Mouse (Mus musculus) heart, embryonic 11.5 days (tissue): Measurements from ENCODE around the gene Carns1. TPM values are rescaled to one million over a fixed set of nuclear protein-coding genes. Genes with fewer than 3 reads are reported as not detected.
"Not testable (repeated sequence)": the region's sequence is repeated elsewhere in the genome, so short reads cannot be mapped to it uniquely, and the experiment has no call there.

Source experiments
- ATAC-seq: fragments of 200-750 bp; cut with Nextera tagmentation; replicated peaks from 2 replicates; pipeline ENCODE4 v1.8.0; 2017; ENCODE audit warnings: moderate library complexity; ENCODE audit not compliant: insufficient number of reproducible peaks, low FRiP score, low TSS enrichment
- H3K27ac ChIP-seq: fragments of 300-500 bp; sonication (generic); 2 replicates; pipeline ENCODE4 v1.5.1; 2014; ENCODE audit warnings: mild to moderate bottlenecking, low read depth, low read length
- H3K27me3 ChIP-seq: fragments of 300-500 bp; sonication (generic); 2 replicates; pipeline ENCODE4 v1.6.1; 2014; ENCODE audit warnings: mild to moderate bottlenecking, low read length, mixed read lengths; ENCODE audit not compliant: control insufficient read depth, insufficient read depth
- H3K36me3 ChIP-seq: fragments of 300-500 bp; sonication (generic); 2 replicates; pipeline ENCODE4 v1.6.1; 2014; ENCODE audit warnings: mild to moderate bottlenecking, low read length, moderate library complexity, mixed read lengths; ENCODE audit not compliant: control insufficient read depth, insufficient read depth
- H3K4me1 ChIP-seq: fragments of 300-500 bp; sonication (generic); 2 replicates; pipeline ENCODE4 v1.6.1; 2014; ENCODE audit warnings: low read length; ENCODE audit not compliant: control insufficient read depth, insufficient read depth
- H3K4me2 ChIP-seq: fragments of 300-500 bp; sonication (generic); 2 replicates; pipeline ENCODE4 v1.6.1; 2014; ENCODE audit warnings: mild to moderate bottlenecking, moderate library complexity
- H3K4me3 ChIP-seq: fragments of 300-500 bp; sonication (generic); 2 replicates; pipeline ENCODE4 v1.5.1; 2014; ENCODE audit warnings: low read depth, low read length
- H3K9ac ChIP-seq: fragments of 300-500 bp; sonication (generic); 2 replicates; pipeline ENCODE4 v1.6.1; 2014; ENCODE audit warnings: mild to moderate bottlenecking, low read depth, low read length, moderate library complexity
- H3K9me3 ChIP-seq: fragments of 300-500 bp; sonication (generic); replicated peaks from 2 replicates; pipeline ENCODE4 v1.6.1; 2016; ENCODE audit warnings: low read length; ENCODE audit not compliant: control insufficient read depth
- WGBS: fragments of 180-500 bp; shearing (Covaris S2); extraction: QIAGEN DNeasy Blood & Tissue Kit; methylation state at CpG from one replicate; pipeline ENCODE4 v1.1.7; 2014; ENCODE audit not compliant: insufficient replicate concordance; 5-methylcytosine and 5-hydroxymethylcytosine counted together
- polyA plus RNA-seq: library from polyadenylated mRNA; unstranded; fragments of >200 nt; fragmentation: Nextera tagmentation; extraction: Ambion mirVana; gene quantifications from 2 replicates; pipeline ENCODE4 v1.2.1, GENCODE M21; 2014

The Carns1 gene
- polyA plus RNA-seq, 1 experiment from 2014 or later: 2.8 TPM

GRCm38 (mm10) chr19:4126759-4127495 is 48.4 kb downstream of the Carns1 start:
- H3K27me3 ChIP-seq: no peaks in the 10 kb centered on the region
- H3K9ac ChIP-seq: peak overlapping the region; percentile 78
- no peaks in the 10 kb centered on the region for H3K9me3 ChIP-seq
- peak overlapping the region; percentile 79 for H3K4me3 ChIP-seq
- H3K4me1 ChIP-seq: peaks cover 18% of the 10 kb centered on the region
- no peak overlapping the region for H3K27ac ChIP-seq
- peaks cover 6% of the 10 kb centered on the region for H3K36me3 ChIP-seq
- 65% methylated on average over 7 of the region's 7 CpGs for WGBS
- no peak for ATAC-seq
- peak overlapping the region; percentile 72 for H3K4me2 ChIP-seq

- H3K9ac ChIP-seq: peak within 1 kb of the TSS; percentile 78
- peak; percentile 94 for ATAC-seq
- H3K27ac ChIP-seq: no peak within 1 kb of the TSS
- no peaks in the 10 kb centered on the region for H3K9me3 ChIP-seq
- H3K27me3 ChIP-seq: no peaks in the 10 kb centered on the region
- peak within 1 kb of the TSS; percentile 72 for H3K4me2 ChIP-seq
- H3K4me1 ChIP-seq: peaks cover 18% of the 10 kb centered on the region
- peaks cover 4% of the 10 kb centered on the region for H3K36me3 ChIP-seq
- WGBS: under 1% methylated on average over 60 of the region's 64 CpGs
- peak within 1 kb of the TSS; percentile 79 for H3K4me3 ChIP-seq
Measured at GRCm38 (mm10) chr19:4125741-4126696, 49.3 kb downstream of the Carns1 start, which contains the start of gene Aip. TSS of gene Aip (minus strand) at chr19:4125858.

- not testable (repeated sequence) for H3K27me3 ChIP-seq, H3K9me3 ChIP-seq, H3K36me3 ChIP-seq, H3K27ac ChIP-seq
- H3K4me1 ChIP-seq: peaks cover 25% of the 10 kb centered on the region
- H3K9ac ChIP-seq: peak overlapping the region; percentile 78; the same call in 1 of the 2 replicates
- 25% methylated on average over 3 of the region's 4 CpGs for WGBS
- peak; percentile 3 for ATAC-seq
- peak overlapping the region; percentile 72 for H3K4me2 ChIP-seq
- H3K4me3 ChIP-seq: peak overlapping the region; percentile 79
Measured at GRCm38 (mm10) chr19:4125268-4125667, 50.0 kb downstream of the Carns1 start.

- Histone ChIP-seq H3K36me3 (peaks cover 4% of the 10 kb centered on the region), H3K4me2 (no peak overlapping the region), H3K4me1 (peaks cover 21% of the 10 kb centered on the region), H3K27me3 (no peaks in the 10 kb centered on the region), H3K27ac (no peak overlapping the region), H3K9ac (0 out of 2 replicates have a peak overlapping the region, but pooled peaks have one; percentile 4), H3K9me3 (no peaks in the 10 kb centered on the region), H3K4me3 (no peak overlapping the region)
- 79% methylated on average over 4 of the region's 4 CpGs for WGBS
- no peak for ATAC-seq
Measured at GRCm38 (mm10) chr19:4124432-4124831, 50.8 kb downstream of the Carns1 start.

GRCm38 (mm10) chr19:4122411-4123370 is 52.6 kb downstream of the Carns1 start:
- no peak overlapping the region for H3K4me3 ChIP-seq
- no peak overlapping the region for H3K27ac ChIP-seq
- ATAC-seq: no peak
- H3K4me1 ChIP-seq: peaks cover 21% of the 10 kb centered on the region
- no peak overlapping the region for H3K4me2 ChIP-seq
- H3K27me3 ChIP-seq: no peaks in the 10 kb centered on the region
- no peaks in the 10 kb centered on the region for H3K36me3 ChIP-seq
- no peaks in the 10 kb centered on the region for H3K9me3 ChIP-seq
- no peak overlapping the region for H3K9ac ChIP-seq
- WGBS: 77% methylated on average over 7 of the region's 7 CpGs

- not testable (repeated sequence) for H3K27ac ChIP-seq, H3K4me2 ChIP-seq, H3K36me3 ChIP-seq, H3K4me3 ChIP-seq, H3K27me3 ChIP-seq, ATAC-seq, H3K9ac ChIP-seq, H3K9me3 ChIP-seq
- WGBS: 57% methylated on average over 6 of the region's 6 CpGs
- peaks cover 15% of the 10 kb centered on the region for H3K4me1 ChIP-seq
Measured at GRCm38 (mm10) chr19:4121896-4122295, 53.4 kb downstream of the Carns1 start.

- WGBS: 4% methylated on average over 38 of the region's 38 CpGs
- peak; percentile 73 for ATAC-seq
- Histone ChIP-seq H3K36me3 (peaks cover 3% of the 10 kb centered on the region; the same call in 1 of the 2 replicates), H3K4me3 (peak overlapping the region; percentile 48), H3K4me1 (peaks cover 10% of the 10 kb centered on the region), H3K4me2 (peak overlapping the region; percentile 64), H3K9ac (peak overlapping the region; percentile 73), H3K27me3 (no peaks in the 10 kb centered on the region), H3K27ac (peak overlapping the region; percentile 50), H3K9me3 (no peaks in the 10 kb centered on the region)
Measured at GRCm38 (mm10) chr19:4121097-4121805, 54.0 kb downstream of the Carns1 start.
